In genomic region chr4:144993047-144993917, GRCm38 (mm10) we compare ENCODE assay signal across 15 mouse cellular contexts.
DNase-seq lines count a peak whose midpoint lies in the region; ATAC-seq and TF ChIP-seq lines count a peak whose summit lies in the region.
"Had no signal": no experiment of that assay in that cellular context is flagged by ENCODE, and none has a peak within 500 bp of the region (broad histone marks: within the 10 kb centered on the region; RNA-seq: fewer than 3 reads in every experiment).

No protein-coding gene starts in this region.

- peak overlapping the region; percentile 44 for H3K27ac ChIP-seq in forebrain, embryonic 15.5 days (replicated peaks)
- H3K27ac ChIP-seq in forebrain, embryonic 11.5 days (ENCODE audit: low read depth, low read length), result no peak overlapping the region
- peak overlapping the region; percentile 21; the same call in 1 of the 2 replicates for H3K27ac ChIP-seq in stomach, embryonic 14.5 days (ENCODE audit: low read length)
- H3K27ac ChIP-seq in stomach, postnatal 0 days (replicated peaks), result no peak overlapping the region; the same call in 1 of the 2 replicates
- H3K27ac ChIP-seq in kidney, embryonic 16.5 days (ENCODE audit: low read length), result peak overlapping the region; percentile 77
- H3K27ac ChIP-seq: heart, embryonic 10.5 days; hindbrain, embryonic 14.5 days; liver, embryonic 14.5 days had no signal

- TF ChIP-seq CTCF in stomach, postnatal 0 days (IDR thresholded peaks at IDR 0.05; ENCODE audit: low read depth), result no peak

- WGBS in forebrain, embryonic 15.5 days, result 70% methylated on average over 9 of the region's 9 CpGs
- 75% methylated on average over 9 of the region's 9 CpGs for WGBS in forebrain, embryonic 11.5 days
- 47% methylated on average over 9 of the region's 9 CpGs for WGBS in stomach, embryonic 14.5 days
- WGBS in stomach, postnatal 0 days, result 37% methylated on average over 9 of the region's 9 CpGs
- WGBS in kidney, embryonic 16.5 days, result 39% methylated on average over 9 of the region's 9 CpGs

- TF ChIP-seq EP300 in stomach, postnatal 0 days (optimal IDR thresholded peaks at IDR 0.05), result no peak

- no peak overlapping the region for H3K4me3 ChIP-seq in forebrain, embryonic 15.5 days
- H3K4me3 ChIP-seq in forebrain, embryonic 11.5 days (ENCODE audit: low read depth, low read length), result no peak overlapping the region
- H3K4me3 ChIP-seq in stomach, embryonic 14.5 days (ENCODE audit: low read depth, low read length), result no peak overlapping the region
- no peak overlapping the region for H3K4me3 ChIP-seq in stomach, postnatal 0 days (ENCODE audit: low read depth, low read length)
- no peak overlapping the region for H3K4me3 ChIP-seq in kidney, embryonic 16.5 days (ENCODE audit: low read length)
- H3K4me3 ChIP-seq: heart, embryonic 10.5 days had no signal

- no peak overlapping the region for H3K4me2 ChIP-seq in forebrain, embryonic 15.5 days (replicated peaks)
- H3K4me2 ChIP-seq in forebrain, embryonic 11.5 days (ENCODE audit: low read depth, low read length, severe bottlenecking), result no peak overlapping the region
- no peak overlapping the region for H3K4me2 ChIP-seq in stomach, embryonic 14.5 days (replicated peaks; ENCODE audit: low read depth, low read length)
- H3K4me2 ChIP-seq in stomach, postnatal 0 days (replicated peaks; ENCODE audit: low read depth), result no peak overlapping the region
- no peak overlapping the region for H3K4me2 ChIP-seq in kidney, embryonic 16.5 days (replicated peaks; ENCODE audit: low read depth, low read length)
- H3K4me2 ChIP-seq: hindbrain, embryonic 14.5 days had no signal

- peak; percentile 42; the same call in 1 of the 2 replicates for ATAC-seq in forebrain, embryonic 15.5 days (replicated peaks)
- no peak for ATAC-seq in forebrain, embryonic 11.5 days (replicated peaks; ENCODE audit: low FRiP score)
- ATAC-seq in stomach, embryonic 14.5 days (ENCODE audit: insufficient number of reproducible peaks, insufficient read depth, low FRiP score, low read depth), result no peak
- ATAC-seq in stomach, postnatal 0 days (ENCODE audit: low FRiP score, low TSS enrichment), result no peak
- no peak; the same call in 1 of the 2 replicates for ATAC-seq in kidney, embryonic 16.5 days (ENCODE audit: low FRiP score, low TSS enrichment)
- no peak for ATAC-seq in frontal cortex, adult (ENCODE audit: low TSS enrichment)

- H3K4me1 ChIP-seq in forebrain, embryonic 15.5 days, result peaks cover 9% of the 10 kb centered on the region; the same call in 1 of the 2 replicates
- no peaks in the 10 kb centered on the region for H3K4me1 ChIP-seq in forebrain, embryonic 11.5 days (replicated peaks; ENCODE audit: control insufficient read depth, insufficient read depth, low read length)
- peaks cover 54% of the 10 kb centered on the region for H3K4me1 ChIP-seq in stomach, embryonic 14.5 days (ENCODE audit: control insufficient read depth, insufficient read depth, low read length)
- 0 out of 2 replicates have a peak, but pooled peaks cover 4% of the 10 kb centered on the region for H3K4me1 ChIP-seq in stomach, postnatal 0 days (replicated peaks; ENCODE audit: control insufficient read depth, insufficient read depth)
- H3K4me1 ChIP-seq in kidney, embryonic 16.5 days (ENCODE audit: insufficient read depth, low read length), result peaks cover 66% of the 10 kb centered on the region

- no peak overlapping the region for H3K9ac ChIP-seq in forebrain, embryonic 15.5 days (replicated peaks)
- H3K9ac ChIP-seq in forebrain, embryonic 11.5 days (ENCODE audit: low read length), result no peak overlapping the region
- no peak overlapping the region for H3K9ac ChIP-seq in stomach, embryonic 14.5 days (replicated peaks; ENCODE audit: low read depth, low read length)
- no peak overlapping the region for H3K9ac ChIP-seq in stomach, postnatal 0 days (ENCODE audit: low read length)
- no peak overlapping the region for H3K9ac ChIP-seq in kidney, embryonic 16.5 days (replicated peaks; ENCODE audit: low read length)
- H3K9ac ChIP-seq: hindbrain, embryonic 14.5 days; liver, embryonic 14.5 days had no signal

- H3K36me3 ChIP-seq in forebrain, embryonic 15.5 days, result no peaks in the 10 kb centered on the region
- H3K36me3 ChIP-seq in forebrain, embryonic 11.5 days (ENCODE audit: control insufficient read depth, insufficient read depth, low read length), result no peaks in the 10 kb centered on the region
- no peaks in the 10 kb centered on the region for H3K36me3 ChIP-seq in stomach, embryonic 14.5 days (ENCODE audit: control insufficient read depth, insufficient read depth, low read length)
- no peaks in the 10 kb centered on the region for H3K36me3 ChIP-seq in stomach, postnatal 0 days (ENCODE audit: control insufficient read depth, insufficient read depth, low read length)
- H3K36me3 ChIP-seq in kidney, embryonic 16.5 days (ENCODE audit: insufficient read depth, low read length), result no peaks in the 10 kb centered on the region
- H3K36me3 ChIP-seq: heart, embryonic 10.5 days had no signal

- H3K27me3 ChIP-seq in forebrain, embryonic 15.5 days, result no peaks in the 10 kb centered on the region
- H3K27me3 ChIP-seq in forebrain, embryonic 11.5 days (ENCODE audit: control insufficient read depth, insufficient read depth, low read length), result no peaks in the 10 kb centered on the region
- H3K27me3 ChIP-seq in stomach, embryonic 14.5 days (ENCODE audit: control insufficient read depth, insufficient read depth, low read length), result no peaks in the 10 kb centered on the region
- no peaks in the 10 kb centered on the region for H3K27me3 ChIP-seq in stomach, postnatal 0 days (ENCODE audit: control insufficient read depth, insufficient read depth, low read length)
- H3K27me3 ChIP-seq in kidney, embryonic 16.5 days (ENCODE audit: insufficient read depth, low read length), result no peaks in the 10 kb centered on the region

- DNase-seq in forebrain, embryonic 11.5 days (ENCODE audit: low spot score), result no peak
- no peak for DNase-seq in stomach, postnatal 0 days (ENCODE audit: low spot score)
- DNase-seq in right cerebral cortex, postnatal 10 days (ENCODE audit: low spot score in 2 of 2), result no peak
- no peak for DNase-seq in MN1 (ENCODE audit: low spot score)
- DNase-seq: B cell, adult 2 months; cerebellum, postnatal 14 days; layer of hippocampus, postnatal 36 days; thymus, postnatal 36 days had no signal

- no peaks in the 10 kb centered on the region for H3K9me3 ChIP-seq in forebrain, embryonic 15.5 days
- no peaks in the 10 kb centered on the region for H3K9me3 ChIP-seq in forebrain, embryonic 11.5 days (ENCODE audit: control insufficient read depth, low read length)
- H3K9me3 ChIP-seq in stomach, embryonic 14.5 days (ENCODE audit: control insufficient read depth, low read depth, low read length), result no peaks in the 10 kb centered on the region
- no peaks in the 10 kb centered on the region for H3K9me3 ChIP-seq in stomach, postnatal 0 days (ENCODE audit: control insufficient read depth, low read length)
- no peaks in the 10 kb centered on the region for H3K9me3 ChIP-seq in kidney, embryonic 16.5 days (ENCODE audit: low read length)
- H3K9me3 ChIP-seq: heart, embryonic 10.5 days had no signal

Comparison
In these comparisons a context has a peak if more than half of its experiments do, and no peak if none do; other contexts are left out.
1. H3K27ac ChIP-seq: peak in forebrain, embryonic 15.5 days (single experiment), stomach, embryonic 14.5 days (single experiment) and kidney, embryonic 16.5 days (single experiment); none in forebrain, embryonic 11.5 days (single experiment) and stomach, postnatal 0 days (single experiment).